Mouse (Mus musculus) G1E (cell line): Measurements from ENCODE around the gene Egfl7.

ENCODE experiments used
- CTCF ChIP-seq: IDR thresholded peaks from 2 replicates; pipeline ENCODE4 v1.5.1; 2012; ENCODE audit warnings: low read depth, low read length, inconsistent platforms, mixed read lengths
- GATA1 ChIP-seq: IDR thresholded peaks from 2 replicates; pipeline ENCODE4 v1.6.1; 2012; ENCODE audit warnings: borderline replicate concordance, low read length, inconsistent platforms, mixed read lengths
- POLR2AphosphoS5 ChIP-seq: IDR thresholded peaks from 2 replicates; pipeline ENCODE4 v1.6.1; 2012; ENCODE audit warnings: low read depth, low read length, inconsistent platforms; ENCODE audit not compliant: insufficient replicate concordance
- TAL1 ChIP-seq: conservative IDR thresholded peaks from 2 replicates; pipeline ENCODE4 v1.6.1; 2012; ENCODE audit warnings: low read depth, low read length, inconsistent platforms, mixed read lengths

GRCm38 (mm10) chr2:26585713-26586112 is 5.9 kb downstream of the Egfl7 start:
- TF ChIP-seq GATA1 (no peak), CTCF (no peak), POLR2AphosphoS5 (no peak), TAL1 (no peak)
